Mouse (Mus musculus) MEL (cell line): ENCODE measurements around the gene Fgf22. TPM values are rescaled to one million over a fixed set of nuclear protein-coding genes. Genes with fewer than 3 reads are reported as not detected.
A peak's percentile ranks its signal among the peaks of the same experiment; 100 is the strongest.

Experiments used
- DNase-seq: peaks from one replicate; pipeline ENCODE4 v3.0.0; 2011; ENCODE audit warnings: low read depth, low spot score
- H3K27ac ChIP-seq: 2 replicates; pipeline ENCODE4 v1.5.1; 2012; ENCODE audit warnings: low read depth, mild to moderate bottlenecking, control low read depth, low read length, moderate library complexity; ENCODE audit not compliant: control insufficient read depth
- H3K27me3 ChIP-seq, 2 experiments: fragments of 150-350 bp in 1 of 2; sonication (generic) in 1 of 2; 2 replicates each; pipeline ENCODE4 v1.6.1; 2012; ENCODE audit warnings: low read length in 2 of 2, mild to moderate bottlenecking in 2 of 2, improper control_type of control experiment in 1 of 2, moderate library complexity in 1 of 2; ENCODE audit not compliant: insufficient read depth in 2 of 2, control insufficient read depth in 1 of 2
- H3K36me3 ChIP-seq, 2 experiments: 2 replicates each; pipeline ENCODE4 v1.6.1; 2012 to 2014; ENCODE audit warnings: low read length in 2 of 2, improper control_type of control experiment in 1 of 2, inconsistent platforms in 1 of 2, mild to moderate bottlenecking in 1 of 2; ENCODE audit not compliant: insufficient read depth in 2 of 2, control insufficient read depth in 1 of 2
- H3K4me1 ChIP-seq, 2 experiments: fragments of 150-350 bp in 1 of 2; sonication (generic) in 1 of 2; 2 replicates each; pipeline ENCODE4 v1.6.1; 2012; ENCODE audit warnings: low read length in 2 of 2, improper control_type of control experiment in 1 of 2, mild to moderate bottlenecking in 1 of 2; ENCODE audit not compliant: insufficient read depth in 2 of 2, control insufficient read depth in 1 of 2
- H3K4me3 ChIP-seq, 2 experiments: fragments of 150-350 bp in 1 of 2; sonication (generic) in 1 of 2; 2 replicates each; pipeline ENCODE4 v1.5.1; 2012; ENCODE audit warnings: low read depth in 2 of 2, low read length in 2 of 2, mild to moderate bottlenecking in 2 of 2, moderate library complexity in 2 of 2, control low read depth in 1 of 2, improper control_type of control experiment in 1 of 2; ENCODE audit not compliant: control insufficient read depth in 1 of 2, insufficient read depth in 1 of 2
- H3K79me2 ChIP-seq: 2 replicates; pipeline ENCODE4 v1.6.1; 2012; ENCODE audit warnings: mild to moderate bottlenecking, low read length, moderate library complexity; ENCODE audit not compliant: control insufficient read depth, poor library complexity, insufficient read depth
- H3K9ac ChIP-seq: 2 replicates; pipeline ENCODE4 v1.6.1; 2012; ENCODE audit warnings: low read depth, mild to moderate bottlenecking, control low read depth, low read length, moderate library complexity; ENCODE audit not compliant: control insufficient read depth, poor library complexity, severe bottlenecking
- H3K9me3 ChIP-seq: fragments of 150-350 bp; sonication (generic); replicated peaks from 2 replicates; pipeline ENCODE4 v1.6.1; 2012; ENCODE audit warnings: mild to moderate bottlenecking, low read length, improper control_type of control experiment, moderate library complexity; ENCODE audit not compliant: insufficient read depth
- CHD1 ChIP-seq: IDR thresholded peaks from 2 replicates; pipeline ENCODE4 v1.6.1; 2012; ENCODE audit warnings: low read depth, mild to moderate bottlenecking, inconsistent platforms, low read length, improper control_type of control experiment
- CTCF ChIP-seq, 3 experiments: IDR thresholded peaks in 2 of 3; conservative IDR thresholded peaks in 1 of 3; 2 replicates each; pipeline ENCODE4 v1.5.1; 2011 to 2012; ENCODE audit warnings: low read length in 3 of 3, low read depth in 2 of 3, mild to moderate bottlenecking in 2 of 3, improper control_type of control experiment in 1 of 3, inconsistent platforms in 1 of 3, mixed read lengths in 1 of 3, moderate library complexity in 1 of 3; ENCODE audit not compliant: control insufficient read depth in 1 of 3, insufficient read depth in 1 of 3, poor library complexity in 1 of 3, severe bottlenecking in 1 of 3
- ELF1 ChIP-seq: IDR thresholded peaks from 2 replicates; pipeline ENCODE4 v1.6.1; 2014; ENCODE audit warnings: low read depth, mild to moderate bottlenecking, inconsistent platforms, low read length, improper control_type of control experiment, moderate library complexity
- MAFK ChIP-seq: IDR thresholded peaks from 2 replicates; pipeline ENCODE4 v1.6.1; 2011; ENCODE audit warnings: low read depth, mild to moderate bottlenecking, low read length, improper control_type of control experiment, borderline replicate concordance
- MAZ ChIP-seq: IDR thresholded peaks from 2 replicates; pipeline ENCODE4 v1.6.1; 2012; ENCODE audit warnings: low read depth, mild to moderate bottlenecking, inconsistent platforms, low read length, improper control_type of control experiment
- MYC ChIP-seq: IDR thresholded peaks from 2 replicates; pipeline ENCODE4 v1.6.1; 2011; ENCODE audit warnings: low read depth, mild to moderate bottlenecking, low read length, improper control_type of control experiment, moderate library complexity
- NRF1 ChIP-seq: IDR thresholded peaks from 2 replicates; pipeline ENCODE4 v1.6.1; 2014; ENCODE audit warnings: low read depth, mild to moderate bottlenecking, inconsistent platforms, low read length, improper control_type of control experiment, moderate library complexity; ENCODE audit not compliant: poor library complexity, insufficient read depth, severe bottlenecking
- POLR2AphosphoS5 ChIP-seq: IDR thresholded peaks from 2 replicates; pipeline ENCODE4 v1.6.1; 2012; ENCODE audit warnings: low read depth, borderline replicate concordance, mild to moderate bottlenecking, inconsistent platforms, low read length, moderate library complexity, mixed read lengths
- RAD21 ChIP-seq: IDR thresholded peaks from 2 replicates; pipeline ENCODE4 v1.6.1; 2011; ENCODE audit warnings: mild to moderate bottlenecking, low read depth, low read length, improper control_type of control experiment
- SMC3 ChIP-seq: IDR thresholded peaks from 2 replicates; pipeline ENCODE4 v1.6.1; 2011; ENCODE audit warnings: low read depth, low read length, improper control_type of control experiment
- TAL1 ChIP-seq: IDR thresholded peaks from 2 replicates; pipeline ENCODE4 v1.6.1; 2012; ENCODE audit warnings: mild to moderate bottlenecking, inconsistent platforms, low read length, moderate library complexity, mixed read lengths
- UBTF ChIP-seq: IDR thresholded peaks from 2 replicates; pipeline ENCODE4 v1.6.1; 2012; ENCODE audit warnings: low read depth, mild to moderate bottlenecking, inconsistent platforms, low read length, improper control_type of control experiment, moderate library complexity, borderline replicate concordance; ENCODE audit not compliant: insufficient read depth
- ZC3H11A ChIP-seq: IDR thresholded peaks from 2 replicates; pipeline ENCODE4 v1.6.1; 2012; ENCODE audit warnings: low read depth, mild to moderate bottlenecking, inconsistent platforms, low read length, improper control_type of control experiment
- ZMIZ1 ChIP-seq: IDR thresholded peaks from 2 replicates; pipeline ENCODE4 v1.6.1; 2012; ENCODE audit warnings: low read depth, mild to moderate bottlenecking, inconsistent platforms, low read length, improper control_type of control experiment, moderate library complexity
- polyA plus RNA-seq, 2 experiments: library from polyadenylated mRNA; stranded (reverse) in 1 of 2; unstranded in 1 of 2; fragments of >175 nt in 1 of 2; fragments of >200 nt in 1 of 2; gene quantifications; 2 replicates each; pipeline versions ENCODE4 v1.2.1 to v1.2.4; 2012; ENCODE audit warnings: low replicate concordance in 2 of 2, low read depth in 1 of 2; ENCODE audit not compliant: insufficient read length in 2 of 2, insufficient read depth in 1 of 2, missing spikeins in 1 of 2
- total RNA-seq: library from RNA; depleted of rRNA; stranded (reverse); fragments of 300-350 nt; gene quantifications from 2 replicates; pipeline ENCODE4 v1.2.3, GENCODE M21; 2012

Fgf22 gene
- total and polyA plus RNA-seq, 3 experiments, result 0.15 to 0.33 TPM; not detected in 1

GRCm38 (mm10) chr10:79723692-79724091, 31.2 kb upstream of the Fgf22 start:
- peaks cover 0 to 2% of the 10 kb centered on the region in 2 experiments; a peak in 2 of 4 replicates for H3K27me3 ChIP-seq
- no peak overlapping the region for H3K4me3 ChIP-seq
- no peaks in the 10 kb centered on the region for H3K36me3 ChIP-seq
- DNase-seq, result no peak
- no peaks in the 10 kb centered on the region for H3K79me2 ChIP-seq
- H3K27ac ChIP-seq, result no peak overlapping the region
- H3K9ac ChIP-seq, result no peak overlapping the region
- no peaks in the 10 kb centered on the region for H3K9me3 ChIP-seq
- H3K4me1 ChIP-seq, result no peaks in the 10 kb centered on the region
- no peak for TF ChIP-seq CTCF (IDR thresholded peaks at IDR 0.05 in 2 of 3, conservative IDR thresholded peaks at IDR 0.05 in 1 of 3; ENCODE audit: control insufficient read depth in 1 of 3, insufficient read depth in 1 of 3, low read depth in 2 of 3, low read length in 3 of 3, poor library complexity in 1 of 3, severe bottlenecking in 1 of 3)
- TF ChIP-seq MYC, result no peak
- no peak for TF ChIP-seq ZMIZ1
- no peak for TF ChIP-seq UBTF
- no peak for TF ChIP-seq POLR2AphosphoS5
- TF ChIP-seq CHD1, result no peak
- no peak for TF ChIP-seq NRF1
- no peak for TF ChIP-seq MAFK
- no peak for TF ChIP-seq MAZ
- no peak for TF ChIP-seq TAL1

GRCm38 (mm10) chr10:79726090-79726489, 28.8 kb upstream of the Fgf22 start:
- Histone ChIP-seq H3K4me3 (no peak overlapping the region), H3K27ac (no peak overlapping the region), H3K9ac (no peak overlapping the region), H3K9me3 (no peaks in the 10 kb centered on the region), H3K4me1 (no peaks in the 10 kb centered on the region), H3K79me2 (no peaks in the 10 kb centered on the region), H3K36me3 (no peaks in the 10 kb centered on the region), H3K27me3 (no peaks in the 10 kb centered on the region)
- TF ChIP-seq ELF1 (no peak), SMC3 (peak; percentile 78), CTCF (IDR thresholded peaks at IDR 0.05 in 2 of 3, conservative IDR thresholded peaks at IDR 0.05 in 1 of 3; ENCODE audit: control insufficient read depth in 1 of 3, insufficient read depth in 1 of 3, low read depth in 2 of 3, low read length in 3 of 3, poor library complexity in 1 of 3, severe bottlenecking in 1 of 3) (peak; percentile 83 to 95 (median 93)), RAD21 (peak; percentile 40), ZC3H11A (peak; percentile 35), MAFK (no peak)
- peak; percentile 69 for DNase-seq
